Mouse (Mus musculus) megakaryocyte-erythroid progenitor cell, adult 5 weeks (primary cell): ENCODE results near the gene Apbb1ip. TPM values are rescaled to one million over a fixed set of nuclear protein-coding genes. Genes with fewer than 3 reads are reported as not detected.

Experiments
- polyA plus RNA-seq: library from polyadenylated mRNA; stranded (reverse); fragments of >175 nt; gene quantifications from 2 replicates; pipeline ENCODE4 v1.2.3, GENCODE M21; 2012

Gene Apbb1ip
- polyA plus RNA-seq: 71.2 and 86.2 TPM in 2 replicates

GRCm38 (mm10) chr2:22773549-22774180, at the start of gene Apbb1ip:
Gene Apbb1ip, plus strand, starts transcription at chr2:22774094.

GRCm38 (mm10) chr2:22895282-22896273, 121.7 kb downstream of the Apbb1ip start, which contains the start of gene Pdss1:
Gene Pdss1, plus strand, starts transcription at chr2:22895522.

Other genes starting within 250 kb of the Apbb1ip start
- gene Gad2, start 151.9 kb upstream of the Apbb1ip start, polyA plus RNA-seq: not detected in 2 replicates
- gene Pdss1, start 121.4 kb downstream of the Apbb1ip start, polyA plus RNA-seq: 11.6 and 15.7 TPM in 2 replicates